Mouse (Mus musculus): Measurements from ENCODE around the gene Tfap2a.

Gene Tfap2a

DNA sequence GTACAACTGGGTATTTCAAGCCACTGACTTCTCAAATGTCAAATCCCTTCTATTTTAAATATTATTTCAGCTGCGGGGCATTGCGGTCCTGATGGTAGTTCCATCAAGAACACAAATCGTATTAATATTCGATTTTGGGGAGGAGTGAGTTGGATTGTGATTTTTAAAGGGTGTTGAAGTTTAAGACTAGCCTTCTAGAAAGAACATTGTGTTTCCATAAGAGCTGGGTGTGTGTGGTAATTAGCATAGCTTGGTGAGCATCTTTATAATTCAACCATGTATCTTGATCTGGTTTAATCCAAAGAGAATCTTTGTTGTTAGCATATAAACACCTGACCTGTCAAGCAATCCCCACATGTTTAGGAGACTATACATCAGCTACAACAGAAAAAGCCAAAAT lies 24.9 kb downstream of the Tfap2a start:
- no peak for DNase-seq (ENCODE audit: low read depth, low spot score)

DNA sequence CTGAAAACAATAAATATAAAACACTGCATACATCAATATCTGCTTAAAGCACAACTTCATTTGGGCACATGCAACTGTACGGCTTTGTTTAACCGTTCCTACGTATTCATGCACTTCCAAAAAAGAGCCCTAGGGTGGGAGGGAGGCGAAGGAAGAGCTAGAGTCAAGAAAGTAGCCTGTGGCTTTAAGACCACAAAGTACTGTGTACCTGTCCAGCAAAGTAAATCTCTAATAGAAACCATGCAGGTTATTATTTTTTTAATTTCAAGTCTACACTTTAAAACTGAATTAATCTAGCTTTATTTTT lies 25.7 kb downstream of the Tfap2a start:
- no peak for DNase-seq (ENCODE audit: low read depth, low spot score)

DNA sequence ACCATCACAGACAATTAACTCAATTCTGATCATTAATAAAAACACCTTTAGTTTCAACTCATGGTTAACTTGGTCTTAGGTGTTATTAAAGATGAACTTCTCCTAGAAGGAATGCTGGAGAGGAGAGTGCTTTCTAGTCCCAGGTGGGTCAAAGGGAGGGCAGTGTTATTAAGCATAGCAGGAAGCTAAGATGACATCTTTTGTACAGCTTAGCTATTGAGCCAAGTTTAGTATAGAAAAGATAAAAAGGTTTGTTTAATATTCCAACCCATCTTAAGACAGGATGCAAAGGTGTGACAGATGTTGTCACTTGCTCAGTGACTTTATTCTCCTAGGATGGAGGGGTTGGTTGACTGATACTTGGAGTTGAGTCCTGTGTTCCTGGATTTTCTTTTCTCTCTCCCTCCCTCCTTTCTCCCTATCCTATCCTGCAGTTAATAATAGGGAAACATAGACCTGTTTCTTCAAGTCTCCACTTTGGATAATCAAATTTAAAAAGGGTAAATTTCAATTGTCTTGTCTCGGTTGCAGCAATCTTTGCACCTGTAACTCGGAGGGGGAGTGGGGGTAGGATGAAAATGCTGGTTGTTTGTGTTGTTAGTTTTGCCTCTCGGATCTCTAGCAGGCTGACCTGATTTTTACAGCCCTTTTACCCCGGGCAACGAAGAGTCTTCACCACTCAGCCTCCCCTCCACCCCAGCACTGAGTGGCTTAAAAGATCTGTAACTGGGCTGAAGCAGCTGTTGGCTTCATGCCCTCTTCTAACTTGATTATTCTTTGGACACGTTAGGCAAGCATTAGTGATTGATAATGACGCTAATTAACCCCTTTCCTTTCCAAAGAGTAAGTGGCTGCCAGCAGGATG lies 26.3 kb downstream of the Tfap2a start:
- DNase-seq (ENCODE audit: low read depth, low spot score) = no peak

DNA sequence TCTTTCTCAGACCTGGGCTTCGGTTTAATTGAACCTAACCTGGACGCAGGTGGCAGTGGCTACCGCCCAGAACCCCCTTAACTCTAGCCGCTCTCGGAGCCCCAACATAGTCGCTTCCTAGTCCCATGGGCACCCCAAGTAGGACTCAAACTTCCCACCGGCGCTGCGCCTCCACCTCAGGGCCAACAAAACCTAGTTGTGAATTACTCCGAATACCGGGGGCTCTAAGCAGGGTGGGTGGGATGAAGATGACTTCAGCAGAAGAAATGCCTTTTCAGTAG lies 28.2 kb downstream of the Tfap2a start:
- DNase-seq (ENCODE audit: low read depth, low spot score) = no peak

DNA sequence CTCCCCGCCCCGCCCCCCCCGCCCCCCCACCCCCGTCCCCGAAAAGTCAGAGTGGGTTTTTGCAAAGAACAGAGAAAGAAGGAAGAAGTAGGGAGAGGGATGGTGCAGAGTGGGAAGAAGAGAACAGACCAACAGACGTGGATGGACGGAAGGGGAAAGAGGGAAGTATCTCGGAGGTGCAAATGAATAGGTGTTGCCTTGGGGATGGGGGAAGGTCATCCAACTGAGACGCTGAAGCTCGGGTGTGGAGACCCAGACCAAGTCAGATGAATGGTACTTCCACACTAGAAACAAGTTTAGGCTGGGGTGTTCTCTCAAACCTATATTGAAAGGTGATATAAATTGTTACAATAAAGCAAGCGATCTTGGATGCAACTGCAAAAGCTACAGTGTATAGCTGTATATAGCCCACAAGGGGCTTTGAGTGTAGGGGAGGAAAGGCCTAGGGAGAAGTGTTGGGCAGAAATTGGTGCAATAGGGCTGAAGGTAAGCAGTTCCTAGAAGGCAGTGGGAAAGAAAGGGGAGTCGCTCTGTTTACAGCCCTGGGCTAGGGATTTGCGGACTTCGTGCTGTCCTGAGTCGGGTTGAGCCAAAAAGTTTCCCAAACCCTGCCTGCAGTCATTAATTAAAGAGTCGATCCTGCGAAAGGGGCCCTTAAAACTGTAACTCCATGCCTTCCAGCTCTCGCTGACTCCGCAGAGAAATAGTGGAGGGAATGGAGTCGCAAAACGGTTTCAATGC lies 28.7 kb downstream of the Tfap2a start:
- DNase-seq (ENCODE audit: low read depth, low spot score) = no peak

DNA sequence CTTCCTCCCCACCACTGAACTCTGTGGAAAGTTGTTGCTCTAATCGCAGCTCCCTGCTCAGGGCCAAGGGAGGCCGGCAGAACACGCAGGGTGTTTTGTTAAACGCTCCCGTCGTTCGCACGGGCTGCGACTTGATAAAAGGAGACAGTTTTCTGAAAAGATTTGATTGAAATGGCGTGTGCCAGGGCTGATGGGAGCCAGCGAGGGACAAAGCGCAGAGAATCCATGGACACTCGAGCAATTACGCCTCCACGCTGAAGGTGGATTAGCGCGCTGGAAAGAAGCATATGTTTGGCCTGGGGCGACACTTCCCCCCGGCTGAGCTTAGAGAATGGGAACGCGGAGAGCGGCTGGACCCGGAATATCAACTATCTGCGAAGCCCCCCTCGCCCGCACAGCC lies 29.3 kb downstream of the Tfap2a start:
- no peak for DNase-seq (ENCODE audit: low read depth, low spot score)

DNA sequence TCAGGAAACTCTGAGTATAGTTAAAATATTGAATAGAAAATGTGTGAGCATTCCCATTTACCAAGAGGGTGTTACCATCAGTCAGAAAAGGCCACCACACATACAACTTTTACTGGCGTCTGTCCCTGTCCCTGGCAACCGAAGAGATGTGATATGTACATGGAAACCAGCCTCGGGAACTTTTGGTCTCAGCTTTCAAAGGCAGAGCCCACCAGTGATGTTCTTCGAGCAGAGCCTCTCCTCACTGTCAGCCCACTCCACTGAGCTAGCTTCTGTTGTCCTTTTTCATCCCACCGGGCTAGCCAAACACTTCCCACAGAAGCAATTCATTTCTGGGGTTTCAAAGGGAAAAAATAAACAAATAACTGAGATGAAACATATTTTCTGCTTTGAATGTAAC lies 29.9 kb downstream of the Tfap2a start:
- no peak for DNase-seq (ENCODE audit: low read depth, low spot score)

DNA sequence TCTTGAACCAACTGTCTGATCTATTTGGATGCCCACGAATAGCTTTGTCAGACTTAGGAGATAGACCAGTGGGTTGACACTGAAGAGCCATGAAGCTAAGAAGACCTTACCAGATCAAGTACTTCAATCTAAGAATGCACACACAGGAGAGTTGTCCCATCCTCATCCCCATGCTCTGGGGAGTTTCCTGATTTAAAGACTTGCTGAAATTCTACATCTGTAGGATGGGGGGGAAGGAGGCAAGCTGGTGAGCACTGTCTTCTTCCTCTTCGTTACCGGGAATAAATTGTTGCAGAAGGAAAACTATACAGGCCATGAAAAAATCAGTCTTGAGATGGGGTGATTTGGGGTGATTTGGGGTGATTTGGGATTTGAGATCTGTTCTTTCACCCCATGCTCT lies 30.5 kb downstream of the Tfap2a start:
- DNase-seq (ENCODE audit: low read depth, low spot score) = no peak

DNA sequence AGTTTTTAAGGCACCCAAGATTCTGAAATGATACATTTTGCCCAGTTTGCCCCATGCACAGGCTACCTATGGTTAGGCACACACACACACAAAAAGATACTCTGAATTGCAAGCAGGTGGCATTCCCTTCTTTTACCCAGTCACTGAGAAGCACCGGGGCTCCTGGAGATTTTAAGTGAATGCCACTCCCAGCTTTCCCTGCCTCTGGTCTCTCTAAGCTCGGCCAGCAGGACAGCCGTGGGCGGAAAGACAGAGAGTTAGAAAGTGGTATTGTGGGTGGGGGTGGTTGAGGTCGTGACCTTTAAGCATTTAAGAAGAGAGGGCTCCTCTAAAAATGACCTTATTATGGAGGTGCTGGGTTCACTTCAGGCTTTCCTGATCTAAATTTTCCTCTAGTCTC lies 31.6 kb downstream of the Tfap2a start:
- DNase-seq (ENCODE audit: low read depth, low spot score) = no peak

DNA sequence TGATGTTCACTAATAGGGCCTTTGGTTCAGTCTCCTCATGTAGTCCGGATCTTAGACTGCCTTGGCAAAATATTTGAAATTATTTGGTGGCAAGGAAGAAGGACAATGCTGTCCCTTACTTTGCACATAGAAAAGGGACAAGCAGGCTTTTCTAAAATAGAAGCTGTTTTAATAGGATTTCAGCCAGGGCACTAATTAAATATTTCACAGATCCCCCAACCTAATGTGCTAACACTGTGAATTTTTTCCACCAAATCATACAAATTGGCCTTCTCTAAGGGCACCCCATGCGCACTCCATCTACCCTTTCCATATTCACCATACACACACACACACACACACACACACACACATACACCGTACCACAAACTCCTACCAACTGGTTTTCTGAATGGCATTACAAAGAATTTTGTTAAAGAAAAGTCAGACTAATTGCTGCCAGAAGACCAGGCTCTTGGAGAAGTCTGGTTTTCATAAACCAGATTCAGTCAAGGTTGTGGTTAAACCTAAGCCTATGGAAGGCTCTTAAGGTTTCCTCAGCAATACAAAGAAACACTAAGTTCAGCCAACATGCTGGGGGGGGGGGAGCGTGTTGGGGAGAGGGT lies 32.3 kb downstream of the Tfap2a start:
- DNase-seq (ENCODE audit: low read depth, low spot score) = no peak

DNA sequence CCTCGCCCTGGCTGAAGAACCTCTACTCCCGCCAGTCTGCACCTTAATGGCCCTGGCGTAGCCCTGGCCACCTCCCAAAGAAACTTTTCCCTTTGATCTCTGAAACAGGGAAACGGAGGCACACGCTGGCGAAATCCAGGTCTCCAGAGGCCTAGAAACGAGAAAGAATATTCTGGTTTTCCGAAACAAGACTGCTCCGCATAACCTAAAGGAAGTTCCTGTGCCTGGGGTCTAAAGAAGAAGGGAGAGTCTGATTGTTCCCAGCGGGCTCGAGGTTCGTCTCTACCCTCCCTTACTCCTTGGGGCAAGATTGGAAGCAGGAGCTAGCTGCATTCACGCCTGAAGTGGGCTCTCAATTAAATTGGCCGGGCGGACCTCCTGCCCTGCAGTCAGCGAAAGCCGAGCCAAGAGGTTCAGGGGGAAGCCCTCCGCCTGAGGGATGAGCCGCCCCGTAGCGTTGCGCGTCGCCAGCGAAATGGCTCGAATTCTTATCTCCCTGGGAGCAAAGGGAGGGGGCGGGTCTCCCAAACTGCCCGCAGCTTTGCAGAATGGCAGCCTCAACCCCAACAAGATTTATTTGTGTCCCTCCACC lies 33.2 kb downstream of the Tfap2a start:
- DNase-seq (ENCODE audit: low read depth, low spot score) = no peak

DNA sequence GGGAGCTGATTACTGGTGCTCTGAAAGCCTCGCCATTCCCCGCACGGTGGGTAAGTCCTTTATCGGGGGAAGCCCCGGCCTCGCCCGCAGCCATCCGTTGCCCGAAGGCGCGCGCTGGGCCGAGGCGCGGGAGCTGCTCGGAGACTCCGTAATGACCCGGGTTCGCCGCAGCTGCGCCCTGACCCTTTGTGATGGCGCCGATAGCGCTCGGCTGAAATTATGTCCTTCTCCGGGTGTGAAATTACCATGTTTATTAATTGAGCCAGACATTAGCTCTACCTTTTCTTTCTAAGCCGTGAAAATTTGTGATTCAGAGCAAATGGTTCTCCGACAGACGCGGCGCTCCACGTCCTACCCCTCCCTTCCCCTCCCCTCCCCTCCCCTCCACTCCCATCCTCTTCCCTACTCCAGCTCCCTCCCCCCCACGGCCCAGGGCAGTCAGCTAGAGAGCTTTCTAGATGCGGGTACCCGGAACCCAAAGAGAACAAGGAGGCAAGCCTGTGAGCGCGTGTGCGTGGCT lies 34.1 kb downstream of the Tfap2a start:
- DNase-seq (ENCODE audit: low read depth, low spot score) = peak; percentile 67

DNA sequence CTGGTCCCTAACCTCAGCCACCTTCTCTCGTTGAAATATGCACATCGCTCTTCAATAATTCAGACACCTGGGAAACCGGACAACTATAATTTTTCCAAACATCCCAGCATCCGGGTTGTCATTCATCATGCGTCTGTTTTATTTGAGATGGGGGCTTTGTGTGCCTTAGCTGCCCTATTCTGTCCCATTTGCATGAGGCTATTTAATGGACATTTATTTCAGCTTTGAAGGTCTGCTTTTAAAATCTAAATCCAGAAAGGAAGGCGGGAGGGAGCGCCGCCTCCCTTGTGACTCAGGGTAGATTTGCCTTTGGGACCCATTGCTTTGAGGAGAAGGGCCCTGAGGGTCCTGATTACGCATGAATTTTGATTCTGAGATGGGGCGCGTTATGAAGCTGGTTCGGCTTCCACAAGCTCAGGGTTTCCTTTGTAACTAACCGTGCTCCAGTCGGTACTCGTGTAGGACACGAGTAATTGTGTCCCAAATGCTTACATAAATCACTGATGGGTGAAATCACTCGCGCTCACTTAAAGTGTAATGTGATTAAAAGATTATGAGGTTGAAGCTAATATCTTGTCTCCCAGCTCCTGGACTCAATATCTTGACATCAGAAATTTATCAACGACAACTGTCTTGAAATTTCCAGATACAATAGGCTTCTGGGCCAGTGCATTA lies 34.9 kb downstream of the Tfap2a start:
- no peak for DNase-seq (ENCODE audit: low read depth, low spot score)

DNA sequence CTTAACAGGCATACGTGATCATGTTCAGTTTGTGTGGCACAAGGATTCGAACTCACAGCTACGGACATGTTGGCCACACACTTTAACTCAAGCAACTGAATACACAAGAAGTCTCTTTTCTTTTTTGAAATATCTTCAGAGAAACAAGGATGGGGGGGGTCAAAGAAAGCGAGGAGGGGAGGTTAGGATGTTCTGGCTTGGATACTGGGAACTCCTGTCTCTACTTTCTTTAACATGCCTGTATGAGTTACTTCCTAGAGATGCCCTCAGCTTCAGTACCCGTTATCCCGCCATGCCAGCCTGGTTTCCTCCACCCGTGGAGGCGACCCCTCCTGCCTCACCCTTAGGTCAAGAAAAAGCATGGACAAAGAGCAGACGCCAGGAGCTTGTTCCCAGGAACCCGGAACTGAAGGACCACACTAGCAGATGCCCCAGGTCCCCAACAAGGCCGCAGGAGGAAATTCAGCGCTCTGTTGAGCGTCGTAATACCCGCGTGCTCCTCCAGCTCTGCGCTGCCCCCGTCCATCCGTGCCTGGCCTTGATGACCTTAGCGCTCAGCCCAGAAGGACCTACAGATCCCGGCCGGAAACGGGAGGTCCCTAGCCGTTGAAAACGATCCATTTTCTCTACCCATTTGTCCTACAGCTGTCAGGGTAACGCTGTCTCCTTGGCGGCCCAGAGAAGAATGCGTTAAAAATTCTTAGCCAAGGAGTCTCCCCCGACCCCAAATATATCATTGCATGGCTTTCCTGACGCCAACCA lies 35.6 kb downstream of the Tfap2a start:
- DNase-seq (ENCODE audit: low read depth, low spot score) = no peak

DNA sequence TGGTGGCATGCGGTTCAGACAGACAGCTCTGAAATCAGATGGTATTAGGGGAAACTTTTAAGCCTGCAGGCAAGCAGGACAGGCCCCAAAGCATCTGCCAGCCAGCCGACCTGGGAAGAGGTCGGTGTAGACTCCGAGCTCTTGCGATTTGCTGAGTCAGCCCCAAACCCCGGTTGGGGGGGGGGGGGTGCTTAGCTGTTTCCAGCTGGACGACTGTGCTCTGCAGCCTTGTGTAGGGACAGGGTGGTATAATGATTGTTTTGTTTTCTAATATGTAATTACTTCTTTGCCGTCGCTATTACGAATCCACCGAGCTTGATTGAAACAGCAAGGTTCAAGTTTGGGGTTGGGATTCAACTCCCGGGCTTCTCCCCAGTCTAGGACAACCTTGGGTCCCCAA lies 36.5 kb downstream of the Tfap2a start:
- no peak for DNase-seq (ENCODE audit: low read depth, low spot score)

DNA sequence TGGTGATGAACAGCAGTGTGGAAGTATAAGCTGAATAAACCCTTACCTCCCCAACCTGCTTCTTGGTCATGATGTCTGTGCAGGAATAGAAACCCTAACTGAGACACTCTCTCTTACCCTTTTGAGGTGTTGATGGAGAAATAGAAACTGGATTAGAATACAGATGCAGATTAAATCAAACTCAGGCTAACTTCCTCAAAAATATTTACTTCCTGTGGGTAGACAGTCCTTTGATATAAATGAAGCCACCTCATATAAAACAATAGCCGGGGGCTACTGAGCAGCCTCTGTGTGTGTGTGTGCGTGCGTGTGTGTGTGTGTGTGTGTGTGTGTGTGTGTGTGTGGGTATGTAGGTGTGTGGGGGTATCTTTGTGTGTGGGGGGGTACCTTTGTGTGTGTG lies 52.4 kb downstream of the Tfap2a start:
- DNase-seq (ENCODE audit: low read depth, low spot score) = no peak

DNA sequence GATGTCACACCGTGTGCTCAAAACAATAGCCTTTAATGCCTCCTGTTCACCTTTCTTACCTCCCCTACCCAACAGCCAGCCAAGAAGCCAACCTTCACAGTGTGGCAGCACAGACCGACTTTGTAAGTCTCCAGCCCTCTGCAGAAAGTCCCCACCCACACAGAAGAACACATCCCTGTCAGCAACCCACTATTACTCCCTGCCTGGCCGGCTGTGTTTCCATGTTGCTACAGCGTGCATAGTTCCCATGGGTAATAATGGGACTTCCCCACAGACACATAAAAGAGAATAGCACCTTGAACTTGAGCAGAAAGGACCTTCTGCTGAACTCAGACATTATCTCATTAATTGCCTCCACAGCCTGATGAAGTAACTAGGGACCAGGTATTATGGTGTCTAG lies 61.4 kb downstream of the Tfap2a start:
- DNase-seq (ENCODE audit: low read depth, low spot score) = no peak

Measured in mesoderm, embryonic 11.5 days (tissue).